Mouse (Mus musculus) myocyte (in vitro differentiated cells): ENCODE data around the gene Pafah1b1. TPM values are rescaled to one million over a fixed set of nuclear protein-coding genes. Genes with fewer than 3 reads are reported as not detected.

Experiments used
- H3K27me3 ChIP-seq: one replicate; pipeline ENCODE4 v1.6.1; 2011; ENCODE audit not compliant: control insufficient read depth, insufficient read depth, insufficient read length
- H3K36me3 ChIP-seq: one replicate; pipeline ENCODE4 v1.6.1; 2011; ENCODE audit not compliant: control insufficient read depth, insufficient read depth
- H3K4me2 ChIP-seq: one replicate; pipeline ENCODE4 v1.6.1; 2011; ENCODE audit warnings: low read depth, control low read depth
- H3K4me3 ChIP-seq: one replicate; pipeline ENCODE4 v1.5.1; 2011; ENCODE audit warnings: mild to moderate bottlenecking, control low read depth, moderate library complexity
- H3K79me2 ChIP-seq: one replicate; pipeline ENCODE4 v1.6.1; 2011; ENCODE audit not compliant: control insufficient read depth, insufficient read depth
- H3ac ChIP-seq: one replicate; pipeline ENCODE4 v1.6.1; 2011; ENCODE audit not compliant: control insufficient read depth, insufficient read length
- CEBPB ChIP-seq: IDR thresholded peaks from 2 replicates; pipeline ENCODE4 v1.6.1; 2011; ENCODE audit warnings: mild to moderate bottlenecking, moderate library complexity; ENCODE audit not compliant: poor library complexity, insufficient read depth, severe bottlenecking
- E2F4 ChIP-seq: IDR thresholded peaks from one replicate; pipeline ENCODE4 v1.6.1; 2011; ENCODE audit warnings: mild to moderate bottlenecking, control low read depth, moderate library complexity; ENCODE audit not compliant: insufficient read depth
- MAX ChIP-seq: IDR thresholded peaks from one replicate; pipeline ENCODE4 v1.6.1; 2011; ENCODE audit warnings: low read depth, mild to moderate bottlenecking, control low read depth
- MYOD1 ChIP-seq, 3 experiments: IDR thresholded peaks; one replicate each; pipeline ENCODE4 v1.6.1; 2011; ENCODE audit warnings: control low read depth in 2 of 3, low read depth in 2 of 3, mild to moderate bottlenecking in 2 of 3, moderate library complexity in 1 of 3; ENCODE audit not compliant: insufficient read length in 2 of 3, control insufficient read depth in 1 of 3
- MYOG ChIP-seq, 3 experiments: IDR thresholded peaks; one replicate each; pipeline ENCODE4 v1.6.1; 2011; ENCODE audit warnings: control low read depth in 2 of 3, low read depth in 2 of 3, mild to moderate bottlenecking in 2 of 3; ENCODE audit not compliant: insufficient read length in 2 of 3, control insufficient read depth in 1 of 3, insufficient read depth in 1 of 3
- POLR2A ChIP-seq: IDR thresholded peaks from one replicate; pipeline ENCODE4 v1.6.1; 2011; ENCODE audit warnings: low read depth, mild to moderate bottlenecking, control low read depth, moderate library complexity; ENCODE audit not compliant: insufficient read length
- POLR2AphosphoS2 ChIP-seq: IDR thresholded peaks from one replicate; pipeline ENCODE4 v1.6.1; 2011; ENCODE audit warnings: low read depth, control low read depth; ENCODE audit not compliant: insufficient read length
- REST ChIP-seq: IDR thresholded peaks from one replicate; pipeline ENCODE4 v1.6.1; 2011; ENCODE audit warnings: mild to moderate bottlenecking, control low read depth, moderate library complexity; ENCODE audit not compliant: insufficient read depth, insufficient read length
- SRF ChIP-seq: IDR thresholded peaks from one replicate; pipeline ENCODE4 v1.6.1; 2011; ENCODE audit warnings: low read depth; ENCODE audit not compliant: control insufficient read depth, insufficient read length
- TCF12 ChIP-seq: IDR thresholded peaks from one replicate; pipeline ENCODE4 v1.6.1; 2011; ENCODE audit warnings: mild to moderate bottlenecking, control low read depth; ENCODE audit not compliant: poor library complexity, insufficient read depth, severe bottlenecking
- TCF3 ChIP-seq: IDR thresholded peaks from one replicate; pipeline ENCODE4 v1.6.1; 2011; ENCODE audit warnings: low read depth, control low read depth; ENCODE audit not compliant: insufficient read length
- USF1 ChIP-seq: IDR thresholded peaks from one replicate; pipeline ENCODE4 v1.6.1; 2011; ENCODE audit warnings: low read depth, mild to moderate bottlenecking, control low read depth, moderate library complexity
- polyA plus RNA-seq: library from polyadenylated mRNA; unstranded; fragments of >200 nt; fragmentation: generic; extraction: Trizol; gene quantifications from one replicate; pipeline ENCODE4 v1.2.1, GENCODE M21; 2012; ENCODE audit warnings: missing spikeins

Pafah1b1 gene
- polyA plus RNA-seq, 1 experiment: 32.6 TPM

DNA sequence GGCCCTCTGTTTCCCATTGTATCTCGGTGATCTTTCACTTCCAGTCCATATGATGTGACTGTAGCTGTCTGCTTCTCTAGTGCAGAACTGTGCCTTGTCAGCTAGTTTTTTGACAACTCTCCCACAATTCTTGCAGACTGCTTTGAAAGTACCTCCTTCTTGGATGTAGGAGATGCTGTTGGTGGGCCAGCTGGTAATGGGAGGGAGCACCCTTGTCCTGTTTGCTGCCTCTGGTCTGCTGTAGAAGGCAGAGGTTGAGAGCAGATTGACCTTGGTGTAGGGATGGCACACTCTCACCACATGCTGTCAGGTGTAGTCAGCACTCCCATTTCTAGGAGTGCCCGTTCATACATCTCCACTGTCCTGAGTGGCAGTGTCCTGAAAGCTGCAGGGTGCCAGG, 55.5 kb downstream of the Pafah1b1 start:
- no peak overlapping the region for H3ac ChIP-seq
- H3K4me3 ChIP-seq: no peak overlapping the region
- TF ChIP-seq MAX: no peak
- TF ChIP-seq POLR2AphosphoS2: peak; percentile 49
- no peak overlapping the region for H3K4me2 ChIP-seq
- no peaks in the 10 kb centered on the region for H3K27me3 ChIP-seq
- no peaks in the 10 kb centered on the region for H3K79me2 ChIP-seq
- H3K36me3 ChIP-seq: peaks cover 26% of the 10 kb centered on the region

DNA sequence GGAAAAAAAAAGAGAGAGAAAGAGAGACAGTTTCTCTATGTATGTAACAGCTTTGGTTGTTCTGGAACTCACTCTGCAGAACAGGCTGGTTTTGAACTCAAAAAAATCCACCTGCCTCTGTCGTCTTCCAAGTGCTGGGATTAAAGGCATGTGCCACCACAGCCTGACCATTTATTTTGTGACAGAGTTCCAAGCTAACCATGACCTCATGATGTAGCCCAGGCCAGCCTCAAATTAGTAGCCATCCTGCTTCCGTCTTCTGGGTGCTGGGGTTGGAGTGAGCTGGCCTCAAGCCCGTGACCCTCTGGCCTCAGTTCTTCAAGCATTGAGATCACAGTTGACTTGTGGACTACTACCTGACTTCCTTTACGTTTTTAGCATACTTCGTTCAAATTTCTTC, 56.0 kb downstream of the Pafah1b1 start:
- Histone ChIP-seq H3ac (no peak overlapping the region), H3K4me3 (no peak overlapping the region), H3K36me3 (peaks cover 21% of the 10 kb centered on the region), H3K27me3 (no peaks in the 10 kb centered on the region), H3K4me2 (no peak overlapping the region), H3K79me2 (no peaks in the 10 kb centered on the region)
- TF ChIP-seq TCF12 (no peak), REST (no peak), E2F4 (no peak), CEBPB (no peak), POLR2AphosphoS2 (no peak), TCF3 (no peak), MYOD1 (IDR thresholded peaks at IDR 0.05; ENCODE audit: control insufficient read depth in 1 of 3, insufficient read length in 2 of 3, low read depth in 2 of 3) (no peak), MYOG (IDR thresholded peaks at IDR 0.05; ENCODE audit: control insufficient read depth in 1 of 3, insufficient read depth in 1 of 3, insufficient read length in 2 of 3, low read depth in 2 of 3) (no peak), MAX (no peak), SRF (no peak), POLR2A (no peak), USF1 (no peak)

DNA sequence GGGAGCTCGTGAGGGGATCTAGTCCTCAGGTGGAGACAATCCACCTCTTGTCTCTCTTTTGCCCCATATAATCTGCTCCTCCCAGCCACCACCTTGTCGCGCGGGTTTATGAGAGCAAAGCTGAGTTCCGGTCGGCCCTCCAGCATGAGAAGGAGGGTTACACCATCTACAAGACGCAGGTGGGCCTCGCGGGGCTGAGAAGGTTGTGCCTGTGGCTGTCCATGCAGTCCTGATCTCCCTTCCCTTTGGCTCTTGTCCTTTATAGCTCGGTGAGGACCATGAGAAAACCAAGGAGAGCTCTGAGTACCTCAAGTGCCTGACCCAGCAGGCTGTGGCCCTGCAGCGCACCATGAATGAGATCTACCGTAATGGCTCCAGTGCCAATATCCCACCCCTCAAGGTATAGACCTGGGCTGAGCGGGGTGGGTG, 56.9 kb downstream of the Pafah1b1 start:
- no peaks in the 10 kb centered on the region for H3K79me2 ChIP-seq
- TF ChIP-seq USF1 (no peak), MYOD1 (IDR thresholded peaks at IDR 0.05; ENCODE audit: control insufficient read depth in 1 of 3, insufficient read length in 2 of 3, low read depth in 2 of 3) (no peak), POLR2AphosphoS2 (peak; percentile 29), MAX (no peak), TCF3 (no peak), E2F4 (no peak)
- H3K27me3 ChIP-seq: no peaks in the 10 kb centered on the region
- no peak overlapping the region for H3K4me2 ChIP-seq
- H3ac ChIP-seq: no peak overlapping the region
- no peak overlapping the region for H3K4me3 ChIP-seq
- H3K36me3 ChIP-seq: peaks cover 19% of the 10 kb centered on the region

DNA sequence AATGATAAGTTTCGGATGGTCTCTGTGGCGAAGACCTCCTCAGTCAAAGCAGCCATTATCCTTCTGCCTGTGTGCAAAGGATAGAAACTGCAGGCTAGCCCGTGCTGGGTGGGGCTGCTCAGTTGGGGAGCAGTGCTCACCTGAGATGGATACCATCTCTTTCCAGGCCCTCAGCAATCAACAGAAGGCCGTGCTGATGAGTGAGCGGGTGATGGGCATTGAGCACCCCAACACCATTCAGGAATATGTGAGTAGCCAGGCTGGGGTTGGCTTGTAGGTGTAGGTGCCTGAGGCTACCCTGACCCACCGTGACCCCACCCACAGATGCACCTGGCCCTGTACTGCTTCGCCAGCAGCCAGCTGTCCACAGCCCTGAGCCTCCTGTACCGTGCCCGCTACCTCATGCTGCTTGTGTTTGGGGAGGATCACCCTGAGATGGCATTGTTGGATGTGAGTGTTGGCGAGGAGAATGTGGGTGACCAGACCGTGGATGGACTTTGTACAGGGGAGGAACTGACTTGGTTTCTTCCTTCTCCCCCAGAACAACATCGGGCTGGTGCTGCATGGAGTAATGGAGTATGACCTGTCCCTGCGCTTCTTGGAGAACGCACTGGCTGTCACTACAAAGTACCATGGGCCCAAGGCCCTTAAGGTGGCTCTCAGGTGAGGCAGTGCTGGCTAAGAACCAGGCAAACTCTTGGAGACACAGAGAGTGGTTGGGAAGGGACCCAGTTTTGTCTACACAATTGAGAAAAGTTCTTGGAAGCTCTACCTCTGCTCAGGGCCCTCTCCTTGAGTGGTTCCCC, 57.5 kb downstream of the Pafah1b1 start:
- peak; percentile 53 for TF ChIP-seq POLR2AphosphoS2
- no peak for TF ChIP-seq MYOG (IDR thresholded peaks at IDR 0.05; ENCODE audit: control insufficient read depth in 1 of 3, insufficient read depth in 1 of 3, insufficient read length in 2 of 3, low read depth in 2 of 3)

DNA sequence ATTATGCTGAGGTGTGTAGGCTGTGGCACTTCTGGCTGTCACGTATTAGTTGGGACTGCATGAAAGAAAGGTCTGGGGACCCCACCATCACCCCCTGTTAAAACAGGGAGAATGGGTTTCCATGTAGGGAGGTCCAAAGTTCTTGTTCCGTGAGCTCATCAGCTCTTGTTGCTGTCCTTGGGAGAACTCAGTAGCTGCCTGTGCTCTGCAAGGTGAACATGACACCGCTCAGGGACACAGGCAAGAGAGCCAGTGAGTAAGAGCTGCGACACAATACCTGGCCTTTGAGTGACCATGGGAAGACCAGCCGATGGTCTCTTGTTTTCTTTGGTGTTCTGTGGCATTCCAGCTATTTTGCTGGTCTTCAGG, 58.2 kb downstream of the Pafah1b1 start:
- H3K36me3 ChIP-seq: peaks cover 30% of the 10 kb centered on the region
- no peak overlapping the region for H3K4me2 ChIP-seq
- TF ChIP-seq CEBPB (no peak), USF1 (no peak), POLR2AphosphoS2 (no peak), MAX (no peak), POLR2A (no peak), REST (no peak), TCF12 (no peak), TCF3 (no peak), SRF (no peak), E2F4 (no peak), MYOD1 (IDR thresholded peaks at IDR 0.05; ENCODE audit: control insufficient read depth in 1 of 3, insufficient read length in 2 of 3, low read depth in 2 of 3) (no peak), MYOG (IDR thresholded peaks at IDR 0.05; ENCODE audit: control insufficient read depth in 1 of 3, insufficient read depth in 1 of 3, insufficient read length in 2 of 3, low read depth in 2 of 3) (no peak)
- no peaks in the 10 kb centered on the region for H3K27me3 ChIP-seq
- no peak overlapping the region for H3ac ChIP-seq
- no peaks in the 10 kb centered on the region for H3K79me2 ChIP-seq
- H3K4me3 ChIP-seq: no peak overlapping the region

More for the DNA sequence above, 57.5 kb downstream of the Pafah1b1 start:
- no peak overlapping the region for H3ac ChIP-seq
- H3K27me3 ChIP-seq: no peaks in the 10 kb centered on the region
- H3K4me3 ChIP-seq: no peak overlapping the region
- H3K36me3 ChIP-seq: peaks cover 25% of the 10 kb centered on the region
- no peak overlapping the region for H3K4me2 ChIP-seq
- H3K79me2 ChIP-seq: no peaks in the 10 kb centered on the region
